Mouse (Mus musculus) MEL (cell line): ENCODE data around the gene Gpatch1. TPM values are rescaled to one million over a fixed set of nuclear protein-coding genes. Genes with fewer than 3 reads are reported as not detected.

Source experiments
- DNase-seq: peaks from one replicate; pipeline ENCODE4 v3.0.0; 2011; ENCODE audit warnings: low read depth, low spot score
- H3K27ac ChIP-seq: 2 replicates; pipeline ENCODE4 v1.5.1; 2012; ENCODE audit warnings: low read depth, mild to moderate bottlenecking, control low read depth, low read length, moderate library complexity; ENCODE audit not compliant: control insufficient read depth
- H3K27me3 ChIP-seq, 2 experiments: fragments of 150-350 bp in 1 of 2; sonication (generic) in 1 of 2; 2 replicates each; pipeline ENCODE4 v1.6.1; 2012; ENCODE audit warnings: low read length in 2 of 2, mild to moderate bottlenecking in 2 of 2, improper control_type of control experiment in 1 of 2, moderate library complexity in 1 of 2; ENCODE audit not compliant: insufficient read depth in 2 of 2, control insufficient read depth in 1 of 2
- H3K36me3 ChIP-seq, 2 experiments: 2 replicates each; pipeline ENCODE4 v1.6.1; 2012 to 2014; ENCODE audit warnings: low read length in 2 of 2, improper control_type of control experiment in 1 of 2, inconsistent platforms in 1 of 2, mild to moderate bottlenecking in 1 of 2; ENCODE audit not compliant: insufficient read depth in 2 of 2, control insufficient read depth in 1 of 2
- H3K4me1 ChIP-seq, 2 experiments: fragments of 150-350 bp in 1 of 2; sonication (generic) in 1 of 2; 2 replicates each; pipeline ENCODE4 v1.6.1; 2012; ENCODE audit warnings: low read length in 2 of 2, improper control_type of control experiment in 1 of 2, mild to moderate bottlenecking in 1 of 2; ENCODE audit not compliant: insufficient read depth in 2 of 2, control insufficient read depth in 1 of 2
- H3K4me3 ChIP-seq, 2 experiments: fragments of 150-350 bp in 1 of 2; sonication (generic) in 1 of 2; 2 replicates each; pipeline ENCODE4 v1.5.1; 2012; ENCODE audit warnings: low read depth in 2 of 2, low read length in 2 of 2, mild to moderate bottlenecking in 2 of 2, moderate library complexity in 2 of 2, control low read depth in 1 of 2, improper control_type of control experiment in 1 of 2; ENCODE audit not compliant: control insufficient read depth in 1 of 2, insufficient read depth in 1 of 2
- H3K79me2 ChIP-seq: 2 replicates; pipeline ENCODE4 v1.6.1; 2012; ENCODE audit warnings: mild to moderate bottlenecking, low read length, moderate library complexity; ENCODE audit not compliant: control insufficient read depth, poor library complexity, insufficient read depth
- H3K9ac ChIP-seq: 2 replicates; pipeline ENCODE4 v1.6.1; 2012; ENCODE audit warnings: low read depth, mild to moderate bottlenecking, control low read depth, low read length, moderate library complexity; ENCODE audit not compliant: control insufficient read depth, poor library complexity, severe bottlenecking
- H3K9me3 ChIP-seq: fragments of 150-350 bp; sonication (generic); replicated peaks from 2 replicates; pipeline ENCODE4 v1.6.1; 2012; ENCODE audit warnings: mild to moderate bottlenecking, low read length, improper control_type of control experiment, moderate library complexity; ENCODE audit not compliant: insufficient read depth
- CHD2 ChIP-seq: IDR thresholded peaks from 2 replicates; pipeline ENCODE4 v1.6.1; 2011; ENCODE audit warnings: low read length, improper control_type of control experiment
- CTCF ChIP-seq, 3 experiments: IDR thresholded peaks in 2 of 3; conservative IDR thresholded peaks in 1 of 3; 2 replicates each; pipeline ENCODE4 v1.5.1; 2011 to 2012; ENCODE audit warnings: low read length in 3 of 3, low read depth in 2 of 3, mild to moderate bottlenecking in 2 of 3, improper control_type of control experiment in 1 of 3, inconsistent platforms in 1 of 3, mixed read lengths in 1 of 3, moderate library complexity in 1 of 3; ENCODE audit not compliant: control insufficient read depth in 1 of 3, insufficient read depth in 1 of 3, poor library complexity in 1 of 3, severe bottlenecking in 1 of 3
- E2F4 ChIP-seq: IDR thresholded peaks from 2 replicates; pipeline ENCODE4 v1.6.1; 2011; ENCODE audit warnings: low read depth, low read length, improper control_type of control experiment, borderline replicate concordance
- ELF1 ChIP-seq: IDR thresholded peaks from 2 replicates; pipeline ENCODE4 v1.6.1; 2014; ENCODE audit warnings: low read depth, mild to moderate bottlenecking, inconsistent platforms, low read length, improper control_type of control experiment, moderate library complexity
- ETS1 ChIP-seq: IDR thresholded peaks from 2 replicates; pipeline ENCODE4 v1.6.1; 2012; ENCODE audit warnings: low read depth, mild to moderate bottlenecking, inconsistent platforms, low read length, improper control_type of control experiment, moderate library complexity
- HCFC1 ChIP-seq: IDR thresholded peaks from 2 replicates; pipeline ENCODE4 v1.6.1; 2012; ENCODE audit warnings: low read depth, mild to moderate bottlenecking, inconsistent platforms, low read length, improper control_type of control experiment, moderate library complexity
- JUND ChIP-seq: IDR thresholded peaks from 2 replicates; pipeline ENCODE4 v1.6.1; 2011; ENCODE audit warnings: low read depth, mild to moderate bottlenecking, improper control_type of control experiment, low read length
- MAFK ChIP-seq: IDR thresholded peaks from 2 replicates; pipeline ENCODE4 v1.6.1; 2011; ENCODE audit warnings: low read depth, mild to moderate bottlenecking, low read length, improper control_type of control experiment, borderline replicate concordance
- MEF2A ChIP-seq: IDR thresholded peaks from 2 replicates; pipeline ENCODE4 v1.6.1; 2014; ENCODE audit warnings: low read depth, mild to moderate bottlenecking, inconsistent platforms, low read length, improper control_type of control experiment; ENCODE audit not compliant: poor library complexity, insufficient replicate concordance, severe bottlenecking; ENCODE audit errors: extremely low read depth
- MYC ChIP-seq: IDR thresholded peaks from 2 replicates; pipeline ENCODE4 v1.6.1; 2011; ENCODE audit warnings: low read depth, mild to moderate bottlenecking, low read length, improper control_type of control experiment, moderate library complexity
- POLR2AphosphoS2 ChIP-seq: IDR thresholded peaks from 2 replicates; pipeline ENCODE4 v1.6.1; 2011; ENCODE audit warnings: low read length, improper control_type of control experiment
- POLR2AphosphoS5 ChIP-seq: IDR thresholded peaks from 2 replicates; pipeline ENCODE4 v1.6.1; 2012; ENCODE audit warnings: low read depth, borderline replicate concordance, mild to moderate bottlenecking, inconsistent platforms, low read length, moderate library complexity, mixed read lengths
- RAD21 ChIP-seq: IDR thresholded peaks from 2 replicates; pipeline ENCODE4 v1.6.1; 2011; ENCODE audit warnings: mild to moderate bottlenecking, low read depth, low read length, improper control_type of control experiment
- TAL1 ChIP-seq: IDR thresholded peaks from 2 replicates; pipeline ENCODE4 v1.6.1; 2012; ENCODE audit warnings: mild to moderate bottlenecking, inconsistent platforms, low read length, moderate library complexity, mixed read lengths
- TBP ChIP-seq: IDR thresholded peaks from 2 replicates; pipeline ENCODE4 v1.8.0; 2011; ENCODE audit warnings: low read depth, low read length, improper control_type of control experiment
- USF1 ChIP-seq: IDR thresholded peaks from 2 replicates; pipeline ENCODE4 v1.6.1; 2014; ENCODE audit warnings: low read depth, mild to moderate bottlenecking, inconsistent platforms, low read length, improper control_type of control experiment, moderate library complexity
- USF2 ChIP-seq, 2 experiments: IDR thresholded peaks; 2 replicates each; pipeline ENCODE4 v1.6.1; 2011 to 2012; ENCODE audit warnings: improper control_type of control experiment in 2 of 2, low read length in 2 of 2, borderline replicate concordance in 1 of 2, inconsistent platforms in 1 of 2, low read depth in 1 of 2, mild to moderate bottlenecking in 1 of 2; ENCODE audit not compliant: insufficient read depth in 1 of 2
- ZNF384 ChIP-seq: IDR thresholded peaks from 2 replicates; pipeline ENCODE4 v1.6.1; 2012; ENCODE audit warnings: low read depth, mild to moderate bottlenecking, inconsistent platforms, low read length, improper control_type of control experiment
- polyA plus RNA-seq, 2 experiments: library from polyadenylated mRNA; stranded (reverse) in 1 of 2; unstranded in 1 of 2; fragments of >175 nt in 1 of 2; fragments of >200 nt in 1 of 2; gene quantifications; 2 replicates each; pipeline versions ENCODE4 v1.2.1 to v1.2.4; 2012; ENCODE audit warnings: low replicate concordance in 2 of 2, low read depth in 1 of 2; ENCODE audit not compliant: insufficient read length in 2 of 2, insufficient read depth in 1 of 2, missing spikeins in 1 of 2
- total RNA-seq: library from RNA; depleted of rRNA; stranded (reverse); fragments of 300-350 nt; gene quantifications from 2 replicates; pipeline ENCODE4 v1.2.3, GENCODE M21; 2012

The Gpatch1 gene
- total and polyA plus RNA-seq, 3 experiments = 8.5 to 13.4 TPM; not detected in 1

- Histone ChIP-seq H3K4me1 (no peaks in the 10 kb centered on the region), H3K9me3 (no peaks in the 10 kb centered on the region), H3K27me3 (no peaks in the 10 kb centered on the region), H3K79me2 (no peaks in the 10 kb centered on the region), H3K27ac (no peak overlapping the region), H3K4me3 (no peak overlapping the region), H3K9ac (no peak overlapping the region), H3K36me3 (no peaks in the 10 kb centered on the region; a peak in 1 of 4 replicates)
- DNase-seq = no peak
- TF ChIP-seq MAFK (no peak), MYC (no peak), TBP (no peak), USF2 (IDR thresholded peaks at IDR 0.05; ENCODE audit: borderline replicate concordance in 1 of 2, insufficient read depth in 1 of 2, low read depth in 1 of 2, low read length in 2 of 2) (no peak), JUND (no peak), HCFC1 (no peak), ZNF384 (no peak), POLR2AphosphoS2 (no peak), MEF2A (no peak), CHD2 (no peak), USF1 (no peak), ETS1 (no peak), RAD21 (no peak), E2F4 (no peak), TAL1 (no peak), POLR2AphosphoS5 (no peak), ELF1 (no peak)
- TF ChIP-seq, all 39 proteins: peak for 0
Measured at GRCm38 (mm10) chr7:35300792-35301191, 17.4 kb downstream of the Gpatch1 start.

GRCm38 (mm10) chr7:35299656-35300055, 18.6 kb downstream of the Gpatch1 start:
- Histone ChIP-seq H3K9me3 (no peaks in the 10 kb centered on the region), H3K27ac (no peak overlapping the region), H3K36me3 (peaks cover 0 to 2% of the 10 kb centered on the region in 2 experiments; a peak in 1 of 4 replicates), H3K4me3 (no peak overlapping the region), H3K27me3 (no peaks in the 10 kb centered on the region), H3K4me1 (no peaks in the 10 kb centered on the region), H3K9ac (no peak overlapping the region), H3K79me2 (no peaks in the 10 kb centered on the region)
- TF ChIP-seq TAL1 = no peak
- no peak for TF ChIP-seq MAFK
- TF ChIP-seq CTCF (IDR thresholded peaks at IDR 0.05 in 2 of 3, conservative IDR thresholded peaks at IDR 0.05 in 1 of 3; ENCODE audit: control insufficient read depth in 1 of 3, insufficient read depth in 1 of 3, low read depth in 2 of 3, low read length in 3 of 3, poor library complexity in 1 of 3, severe bottlenecking in 1 of 3) = no peak
- no peak for TF ChIP-seq JUND
- no peak for TF ChIP-seq USF2 (IDR thresholded peaks at IDR 0.05; ENCODE audit: borderline replicate concordance in 1 of 2, insufficient read depth in 1 of 2, low read depth in 1 of 2, low read length in 2 of 2)
- no peak for TF ChIP-seq ZNF384
- no peak for DNase-seq
